Mouse (Mus musculus) embryonic facial prominence, embryonic 11.5 days (tissue): ENCODE measurements at regions not wholly inside any gene's neighbourhood (a gene's known extent, or its start where the extent isn't known, plus 50 kb on each side); places are given as distances from the start of the nearest gene placed in this dataset.

ENCODE experiments used
- ATAC-seq: fragments of 200-750 bp; cut with Nextera tagmentation; replicated peaks from 2 replicates; pipeline ENCODE4 v1.8.0; 2017; ENCODE audit warnings: low read depth; ENCODE audit not compliant: insufficient number of reproducible peaks, low FRiP score, low TSS enrichment
- DNase-seq: peaks from one replicate; pipeline ENCODE4 v3.0.0-alpha.2; 2015; ENCODE audit warnings: low spot score
- H3K27ac ChIP-seq: fragments of 300-500 bp; sonication (generic); replicated peaks from 2 replicates; pipeline ENCODE4 v1.5.1; 2014; ENCODE audit warnings: mild to moderate bottlenecking, low read depth, low read length, control low read depth
- H3K27me3 ChIP-seq: fragments of 300-500 bp; sonication (generic); 2 replicates; pipeline ENCODE4 v1.6.1; 2014; ENCODE audit warnings: mild to moderate bottlenecking, low read length, moderate library complexity, mixed read lengths; ENCODE audit not compliant: control insufficient read depth, insufficient read depth
- H3K36me3 ChIP-seq: fragments of 300-500 bp; sonication (generic); replicated peaks from 2 replicates; pipeline ENCODE4 v1.6.1; 2014; ENCODE audit warnings: low read depth, mild to moderate bottlenecking, low read length, moderate library complexity, mixed read lengths; ENCODE audit not compliant: control insufficient read depth, insufficient read depth
- H3K4me1 ChIP-seq: fragments of 300-500 bp; sonication (generic); 2 replicates; pipeline ENCODE4 v1.6.1; 2014; ENCODE audit warnings: low read length, mixed read lengths; ENCODE audit not compliant: control insufficient read depth, insufficient read depth
- H3K4me2 ChIP-seq: fragments of 300-500 bp; sonication (generic); 2 replicates; pipeline ENCODE4 v1.6.1; 2014; ENCODE audit warnings: low read depth, mild to moderate bottlenecking, control low read depth, low read length, moderate library complexity
- H3K4me3 ChIP-seq: fragments of 300-500 bp; sonication (generic); 2 replicates; pipeline ENCODE4 v1.5.1; 2014; ENCODE audit warnings: low read depth, low read length, control low read depth
- H3K9ac ChIP-seq: fragments of 300-500 bp; sonication (generic); replicated peaks from 2 replicates; pipeline ENCODE4 v1.6.1; 2014; ENCODE audit warnings: mild to moderate bottlenecking, control low read depth, low read length
- H3K9me3 ChIP-seq: fragments of 300-500 bp; sonication (generic); replicated peaks from 2 replicates; pipeline ENCODE4 v1.6.1; 2016; ENCODE audit warnings: mild to moderate bottlenecking, low read length, inconsistent platforms, mixed read lengths; ENCODE audit not compliant: control insufficient read depth
- WGBS: fragments of 180-500 bp; shearing (Covaris S2); extraction: QIAGEN DNeasy Blood & Tissue Kit; methylation state at CpG from one replicate; pipeline ENCODE4 v1.1.7; 2014; 5-methylcytosine and 5-hydroxymethylcytosine counted together

GRCm38 (mm10) chr13:35390526-35390880, 269.1 kb upstream of the Cdyl start:
- 76% methylated on average over 4 of the region's 4 CpGs for WGBS
- Histone ChIP-seq H3K9ac (no peak overlapping the region), H3K27ac (no peak overlapping the region), H3K4me1 (no peaks in the 10 kb centered on the region), H3K9me3 (no peaks in the 10 kb centered on the region), H3K4me3 (no peak overlapping the region), H3K27me3 (no peaks in the 10 kb centered on the region), H3K4me2 (no peak overlapping the region), H3K36me3 (no peaks in the 10 kb centered on the region)
- DNase-seq (no peak), ATAC-seq (no peak)

GRCm38 (mm10) chr13:35392167-35392566, 267.5 kb upstream of the Cdyl start:
- Histone ChIP-seq H3K27ac (no peak overlapping the region), H3K9me3 (no peaks in the 10 kb centered on the region), H3K4me3 (no peak overlapping the region), H3K4me2 (no peak overlapping the region), H3K4me1 (no peaks in the 10 kb centered on the region), H3K9ac (no peak overlapping the region), H3K27me3 (no peaks in the 10 kb centered on the region), H3K36me3 (no peaks in the 10 kb centered on the region)
- 80% methylated on average over 6 of the region's 6 CpGs for WGBS
- DNase-seq = no peak
- no peak for ATAC-seq

- no peak overlapping the region for H3K9ac ChIP-seq
- no peak overlapping the region for H3K27ac ChIP-seq
- no peak overlapping the region for H3K4me2 ChIP-seq
- 56% methylated on average over 4 of the region's 4 CpGs for WGBS
- ATAC-seq (no peak), DNase-seq (peak; percentile 17)
- H3K36me3 ChIP-seq = no peaks in the 10 kb centered on the region
- H3K4me3 ChIP-seq = no peak overlapping the region
- H3K4me1 ChIP-seq = no peaks in the 10 kb centered on the region
- H3K9me3 ChIP-seq = no peaks in the 10 kb centered on the region
- H3K27me3 ChIP-seq = no peaks in the 10 kb centered on the region
Observed at GRCm38 (mm10) chr13:35395192-35395591, 264.4 kb upstream of the Cdyl start.

- WGBS = 32% methylated on average over 5 of the region's 5 CpGs
- Histone ChIP-seq H3K4me1 (no peaks in the 10 kb centered on the region), H3K4me2 (no peak overlapping the region), H3K27ac (no peak overlapping the region), H3K36me3 (no peaks in the 10 kb centered on the region), H3K4me3 (no peak overlapping the region), H3K9ac (no peak overlapping the region), H3K9me3 (no peaks in the 10 kb centered on the region), H3K27me3 (no peaks in the 10 kb centered on the region)
- no peak for DNase-seq
- ATAC-seq = no peak
Observed at GRCm38 (mm10) chr13:35395630-35396029, 264.0 kb upstream of the Cdyl start.

- WGBS = 81% methylated on average over 2 of the region's 2 CpGs
- ATAC-seq = no peak
- Histone ChIP-seq H3K4me3 (no peak overlapping the region), H3K4me1 (no peaks in the 10 kb centered on the region), H3K4me2 (no peak overlapping the region), H3K36me3 (no peaks in the 10 kb centered on the region), H3K9me3 (no peaks in the 10 kb centered on the region), H3K27ac (no peak overlapping the region), H3K9ac (no peak overlapping the region), H3K27me3 (no peaks in the 10 kb centered on the region)
- DNase-seq = no peak
Observed at GRCm38 (mm10) chr13:35397166-35397565, 262.5 kb upstream of the Cdyl start.

GRCm38 (mm10) chr13:35398192-35398591, 261.4 kb upstream of the Cdyl start:
- H3K4me1 ChIP-seq = no peaks in the 10 kb centered on the region
- 73% methylated on average over 8 of the region's 8 CpGs for WGBS
- no peak overlapping the region for H3K9ac ChIP-seq
- H3K9me3 ChIP-seq = no peaks in the 10 kb centered on the region
- H3K27ac ChIP-seq = no peak overlapping the region
- H3K36me3 ChIP-seq = no peaks in the 10 kb centered on the region
- no peak for ATAC-seq
- H3K27me3 ChIP-seq = no peaks in the 10 kb centered on the region
- no peak overlapping the region for H3K4me2 ChIP-seq
- DNase-seq = no peak
- no peak overlapping the region for H3K4me3 ChIP-seq

- Histone ChIP-seq H3K9ac (no peak overlapping the region), H3K9me3 (no peaks in the 10 kb centered on the region), H3K27ac (no peak overlapping the region), H3K27me3 (no peaks in the 10 kb centered on the region), H3K4me3 (no peak overlapping the region), H3K4me1 (no peaks in the 10 kb centered on the region), H3K4me2 (no peak overlapping the region), H3K36me3 (no peaks in the 10 kb centered on the region)
- ATAC-seq = no peak
- 76% methylated on average over 2 of the region's 2 CpGs for WGBS
- no peak for DNase-seq
Observed at GRCm38 (mm10) chr13:35402856-35403255, 256.8 kb upstream of the Cdyl start.

- Histone ChIP-seq H3K36me3 (no peaks in the 10 kb centered on the region), H3K27me3 (no peaks in the 10 kb centered on the region), H3K9ac (no peak overlapping the region), H3K27ac (no peak overlapping the region), H3K4me1 (no peaks in the 10 kb centered on the region), H3K4me2 (no peak overlapping the region), H3K9me3 (no peaks in the 10 kb centered on the region), H3K4me3 (no peak overlapping the region)
- WGBS = 82% methylated on average over 5 of the region's 5 CpGs
- ATAC-seq (no peak), DNase-seq (no peak)
Observed at GRCm38 (mm10) chr13:35404428-35404827, 255.2 kb upstream of the Cdyl start.

- Histone ChIP-seq H3K4me1 (no peaks in the 10 kb centered on the region), H3K27me3 (no peaks in the 10 kb centered on the region), H3K4me2 (no peak overlapping the region), H3K27ac (no peak overlapping the region), H3K9me3 (no peaks in the 10 kb centered on the region), H3K36me3 (no peaks in the 10 kb centered on the region), H3K9ac (no peak overlapping the region), H3K4me3 (no peak overlapping the region)
- WGBS = 55% methylated on average over 1 of the region's 1 CpGs
- ATAC-seq (no peak), DNase-seq (no peak)
Observed at GRCm38 (mm10) chr13:35405384-35405783, 254.2 kb upstream of the Cdyl start.
